8 mouse cellular contexts compared by ENCODE assay signal in genomic region chr7:80583981-80584380, GRCm38 (mm10). TPM values are rescaled to one million over a fixed set of nuclear protein-coding genes. Genes with fewer than 3 reads are reported as not detected.
DNase-seq lines count a peak whose midpoint lies in the region; ATAC-seq and TF ChIP-seq lines count a peak whose summit lies in the region.

No protein-coding gene starts in this region.

- TF ChIP-seq CTCF in C2C12 (IDR thresholded peaks at IDR 0.05; ENCODE audit: control insufficient read depth, insufficient read depth, insufficient read length): peak; percentile 4
- peak; percentile 90 for TF ChIP-seq CTCF in kidney, postnatal 0 days (IDR thresholded peaks at IDR 0.05; ENCODE audit: low read depth)
- TF ChIP-seq CTCF in lung, adult 2 months (IDR thresholded peaks at IDR 0.05; ENCODE audit: insufficient read depth, low read length): peak; percentile 39; the same call in 1 of the 2 replicates

- DNase-seq in ES-E14 (ENCODE audit: low read depth, low spot score): no peak
- peak; percentile 76 to 77 for DNase-seq in cerebellum, postnatal 14 days
- peak; percentile 51 to 61 for DNase-seq in heart, adult 9 months (ENCODE audit: low spot score in 2 of 2)
- peak; percentile 93 for DNase-seq in kidney, postnatal 0 days (ENCODE audit: low spot score)
- DNase-seq in lung, adult 2 months: peak; percentile 34
- peak; percentile 17 for DNase-seq in yolk sac, embryonic 10.5 days (ENCODE audit: low spot score)

- no peak overlapping the region for H3K27ac ChIP-seq in ES-E14 (ENCODE audit: insufficient read depth, low read depth, low read length, poor library complexity, severe bottlenecking)
- H3K27ac ChIP-seq in kidney, postnatal 0 days: no peak overlapping the region
- H3K27ac ChIP-seq in neural tube, embryonic 14.5 days (ENCODE audit: low read depth, low read length): no peak overlapping the region

- no peak overlapping the region for H3K9ac ChIP-seq in ES-E14 (ENCODE audit: insufficient read depth, low read depth, low read length, poor library complexity, severe bottlenecking)
- H3K9ac ChIP-seq in kidney, postnatal 0 days (ENCODE audit: low read depth, low read length): no peak overlapping the region
- no peak overlapping the region for H3K9ac ChIP-seq in neural tube, embryonic 14.5 days (replicated peaks; ENCODE audit: low read depth, low read length)

- in situ Hi-C loops in ES-E14 (cut with MboI; ENCODE audit: low sequenced_read_pairs in 2 of 2, unreplicated experiment in 2 of 2): loop anchor here (10.0 to 25.0 kb wide), 2 partner anchors 197 to 199 kb away; partner anchors contain the start of gene Fes (in 2 of the 2)

- WGBS in kidney, postnatal 0 days: 28% methylated on average over 6 of the region's 6 CpGs
- 29% methylated on average over 6 of the region's 6 CpGs for WGBS in lung, adult 2 months
- 40% methylated on average over 6 of the region's 6 CpGs for WGBS in neural tube, embryonic 14.5 days

- peaks cover 3 to 20% of the 10 kb centered on the region in 2 experiments; a peak in 3 of 4 replicates for H3K4me1 ChIP-seq in ES-E14 (ENCODE audit: control insufficient read depth in 2 of 2, insufficient read depth in 2 of 2, low read length in 2 of 2, poor library complexity in 1 of 2)
- H3K4me1 ChIP-seq in kidney, postnatal 0 days (replicated peaks; ENCODE audit: insufficient read depth, low read length): peaks cover 19% of the 10 kb centered on the region; the same call in 1 of the 2 replicates
- H3K4me1 ChIP-seq in lung, adult 2 months (ENCODE audit: control insufficient read depth, insufficient read depth, low read length): peaks cover 20% of the 10 kb centered on the region
- no peaks in the 10 kb centered on the region for H3K4me1 ChIP-seq in neural tube, embryonic 14.5 days (ENCODE audit: control insufficient read depth, insufficient read depth, low read length)

- H3ac ChIP-seq in C2C12 (ENCODE audit: control insufficient read depth, insufficient read length, low read depth): no peak overlapping the region

- no peaks in the 10 kb centered on the region for H3K9me3 ChIP-seq in ES-E14 (ENCODE audit: control insufficient read depth, insufficient read depth, low read depth, low read length)
- H3K9me3 ChIP-seq in kidney, postnatal 0 days (replicated peaks; ENCODE audit: low read length): no peaks in the 10 kb centered on the region
- H3K9me3 ChIP-seq in neural tube, embryonic 14.5 days (ENCODE audit: control insufficient read depth, low read length): no peaks in the 10 kb centered on the region

- no peaks in the 10 kb centered on the region for H3K79me2 ChIP-seq in C2C12 (ENCODE audit: control insufficient read depth, insufficient read depth)

- no peak for ATAC-seq in kidney, postnatal 0 days (replicated peaks; ENCODE audit: low FRiP score, low read depth)
- ATAC-seq in neural tube, embryonic 14.5 days (ENCODE audit: low read depth): peak; percentile 76

- H3K4me3 ChIP-seq in C2C12 (ENCODE audit: insufficient read depth, poor library complexity, severe bottlenecking) (no peak overlapping the region), ES-E14 (ENCODE audit: insufficient read depth in 1 of 2, low read depth in 1 of 2, low read length in 2 of 2, poor library complexity in 1 of 2, severe bottlenecking in 1 of 2) (no peak overlapping the region)
- H3K4me3 ChIP-seq in kidney, postnatal 0 days (replicated peaks; ENCODE audit: low read depth, low read length): no peak overlapping the region
- H3K4me3 ChIP-seq in lung, adult 2 months (replicated peaks; ENCODE audit: extremely low read depth, low read depth, low read length): no peak overlapping the region
- H3K4me3 ChIP-seq in neural tube, embryonic 14.5 days (ENCODE audit: low read depth, low read length): no peak overlapping the region

- H3K79me3 ChIP-seq in C2C12 (ENCODE audit: low read depth): no peaks in the 10 kb centered on the region

- TF ChIP-seq POLR2A in lung, adult 2 months (IDR thresholded peaks at IDR 0.05; ENCODE audit: borderline replicate concordance, extremely low read depth, low read depth, low read length): no peak

- H3K27me3 ChIP-seq in C2C12 (ENCODE audit: control insufficient read depth, insufficient read depth, insufficient read length): no peaks in the 10 kb centered on the region
- no peaks in the 10 kb centered on the region for H3K27me3 ChIP-seq in kidney, postnatal 0 days (ENCODE audit: insufficient read depth, low read length)
- H3K27me3 ChIP-seq in neural tube, embryonic 14.5 days (ENCODE audit: control insufficient read depth, insufficient read depth, low read length): no peaks in the 10 kb centered on the region

- H3K4me2 ChIP-seq in kidney, postnatal 0 days (ENCODE audit: low read length): no peak overlapping the region
- no peak overlapping the region for H3K4me2 ChIP-seq in neural tube, embryonic 14.5 days (ENCODE audit: low read depth, low read length)

- H3K36me3 ChIP-seq in C2C12 (ENCODE audit: control insufficient read depth, insufficient read depth): no peaks in the 10 kb centered on the region
- H3K36me3 ChIP-seq in ES-E14 (ENCODE audit: control insufficient read depth, insufficient read depth, low read length, poor library complexity, severe bottlenecking): no peaks in the 10 kb centered on the region
- peaks cover under 1% of the 10 kb centered on the region; the same call in 1 of the 2 replicates for H3K36me3 ChIP-seq in kidney, postnatal 0 days (ENCODE audit: insufficient read depth, low read length)
- H3K36me3 ChIP-seq in neural tube, embryonic 14.5 days (ENCODE audit: control insufficient read depth, insufficient read depth, low read length): 0 out of 2 replicates have a peak, but pooled peaks cover under 1% of the 10 kb centered on the region

TF ChIP-seq in C2C12, 6 proteins besides CTCF, POLR2A, EP300 and RAD21:
- no peak for TF ChIP-seq CEBPB (IDR thresholded peaks at IDR 0.05; ENCODE audit: low read depth)
- TF ChIP-seq FOSL1 (IDR thresholded peaks at IDR 0.05; ENCODE audit: insufficient read depth, low read length, poor library complexity, severe bottlenecking): no peak
- no peak for TF ChIP-seq MAX (IDR thresholded peaks at IDR 0.05)
- TF ChIP-seq MYOD1 (IDR thresholded peaks at IDR 0.05; ENCODE audit: control insufficient read depth, insufficient read length, low read depth): no peak
- TF ChIP-seq MYOG (IDR thresholded peaks at IDR 0.05; ENCODE audit: control insufficient read depth, extremely low read depth, insufficient read length): no peak
- no peak for TF ChIP-seq USF1 (IDR thresholded peaks at IDR 0.05; ENCODE audit: low read depth)

TF ChIP-seq in ES-E14, 5 proteins besides CTCF, POLR2A, EP300 and RAD21:
- TF ChIP-seq CHD2 (IDR thresholded peaks at IDR 0.05; ENCODE audit: low read depth, low read length) (no peak), ZC3H11A (IDR thresholded peaks at IDR 0.05; ENCODE audit: borderline replicate concordance, low read depth, low read length) (peak; percentile 70), ZNF384 (IDR thresholded peaks at IDR 0.05; ENCODE audit: low read depth, low read length) (no peak)
TF ChIP-seq in ES-E14: peak in this region for 1.

RNA-seq across cellular contexts. Expression of gene Blm, which starts 49.1 kb away (rescaled TPM):
- 2.6 TPM for polyA plus RNA-seq in C2C12 (2012; fragmentation: generic; extraction: Trizol)
- total RNA-seq in ES-E14 (2012; rRNA removed): 29.9 and 34.2 TPM in 2 replicates
- 6.7 and 8.5 TPM in 2 replicates for polyA plus RNA-seq in kidney, postnatal 0 days (2015; fragmentation: Nextera tagmentation; extraction: Ambion mirVana)
- 0.42 and 0.75 TPM in 2 replicates for polyA plus RNA-seq in lung, adult 2 months (2012; rRNA removed)
- 10.2 and 11.2 TPM in 2 replicates for polyA plus RNA-seq in neural tube, embryonic 14.5 days (2014; fragmentation: Nextera tagmentation; extraction: Ambion mirVana)

Comparison
In these comparisons a context has a peak if more than half of its experiments do, and no peak if none do; other contexts are left out.
1. CTCF ChIP-seq: peak in every context shown above with its lines; median percentile 90 in kidney, postnatal 0 days; 39 in lung, adult 2 months; 4 in C2C12.